Mouse (Mus musculus) neural tube, embryonic 14.5 days (tissue): Measurements from ENCODE around the gene 1700001F09Rik. TPM values are rescaled to one million over a fixed set of nuclear protein-coding genes. Genes with fewer than 3 reads are reported as not detected.

Experiments
- polyA plus RNA-seq: library from polyadenylated mRNA; unstranded; fragments of >200 nt; fragmentation: Nextera tagmentation; extraction: Ambion mirVana; gene quantifications from 2 replicates; pipeline ENCODE4 v1.2.1, GENCODE M21; 2014

The 1700001F09Rik gene
- polyA plus RNA-seq, 1 experiment from 2014 or later, result not detected

Other genes with a start within 250 kb of the 1700001F09Rik start
- not detected in 2 replicates for gene Gm8104, start 247.2 kb downstream of the 1700001F09Rik start, polyA plus RNA-seq
- not detected in 2 replicates for gene Gm7233, start 167.9 kb downstream of the 1700001F09Rik start, polyA plus RNA-seq
- gene Gm8122, start 112.5 kb downstream of the 1700001F09Rik start, polyA plus RNA-seq, result not detected in 2 replicates
- gene Gm8126, start 89.2 kb downstream of the 1700001F09Rik start, polyA plus RNA-seq, result not detected in 2 replicates
- 0.17 TPM in 1 of 2 replicates, not detected in the other for gene Gm9732, start 72.8 kb downstream of the 1700001F09Rik start, polyA plus RNA-seq
- gene Gm8127, start 54.0 kb downstream of the 1700001F09Rik start, polyA plus RNA-seq, result not detected in 2 replicates
- gene Gm8138, start 68.5 kb upstream of the 1700001F09Rik start, polyA plus RNA-seq, result not detected in 2 replicates
- gene Gm5799, start 195.8 kb upstream of the 1700001F09Rik start, polyA plus RNA-seq, result not detected in 2 replicates
- not detected in 2 replicates for gene Gm17654, start 231.3 kb upstream of the 1700001F09Rik start, polyA plus RNA-seq